Mouse (Mus musculus): ENCODE data around the gene Krtap5-3. TPM values are rescaled to one million over a fixed set of nuclear protein-coding genes. Genes with fewer than 3 reads are reported as not detected.
"Not testable (repeated sequence)": the region's sequence is repeated elsewhere in the genome, so short reads cannot be mapped to it uniquely, and the experiment has no call there.

Krtap5-3 gene
- polyA plus RNA-seq, 1 experiment from 2014 or later, result not detected

GRCm38 (mm10) chr7:142188156-142188555 is 13.0 kb upstream of the Krtap5-3 start:
- H3K9ac ChIP-seq (ENCODE audit: low read depth, low read length), result no peak overlapping the region
- H3K9me3 ChIP-seq (ENCODE audit: control insufficient read depth, low read length), result no peaks in the 10 kb centered on the region
- H3K27me3 ChIP-seq (replicated peaks; ENCODE audit: control insufficient read depth, insufficient read depth, low read length), result no peaks in the 10 kb centered on the region
- H3K4me3 ChIP-seq (ENCODE audit: low read length), result no peak overlapping the region
- H3K4me2 ChIP-seq (ENCODE audit: low read depth, low read length), result no peak overlapping the region
- no peaks in the 10 kb centered on the region for H3K4me1 ChIP-seq (ENCODE audit: control insufficient read depth, insufficient read depth, low read length)
- 70% methylated on average over 2 of the region's 2 CpGs for WGBS
- H3K36me3 ChIP-seq (ENCODE audit: control insufficient read depth, insufficient read depth, low read length), result no peaks in the 10 kb centered on the region
- ATAC-seq, result no peak
- H3K27ac ChIP-seq (ENCODE audit: low read length), result no peak overlapping the region

GRCm38 (mm10) chr7:142190289-142190688 is 10.9 kb upstream of the Krtap5-3 start, which contains the start of gene Gm10153:
Gm10153 (minus strand) TSS chr7:142190389.
- ATAC-seq, result no peak
- 39% methylated on average over 2 of the region's 2 CpGs for WGBS
- no peak within 1 kb of the TSS for H3K4me3 ChIP-seq (ENCODE audit: low read length)

GRCm38 (mm10) chr7:142198748-142199147 is 2.4 kb upstream of the Krtap5-3 start:
- H3K27me3 ChIP-seq (replicated peaks; ENCODE audit: control insufficient read depth, insufficient read depth, low read length), result peaks cover 2% of the 10 kb centered on the region; the same call in 1 of the 2 replicates
- H3K9me3 ChIP-seq (ENCODE audit: control insufficient read depth, low read length), result no peaks in the 10 kb centered on the region; the same call in 1 of the 2 replicates
- no peak overlapping the region for H3K27ac ChIP-seq (ENCODE audit: low read length)
- ATAC-seq, result no peak
- H3K4me2 ChIP-seq (ENCODE audit: low read depth, low read length), result no peak overlapping the region
- H3K9ac ChIP-seq (ENCODE audit: low read depth, low read length), result no peak overlapping the region
- WGBS, result 78% methylated on average over 2 of the region's 2 CpGs
- no peaks in the 10 kb centered on the region for H3K4me1 ChIP-seq (ENCODE audit: control insufficient read depth, insufficient read depth, low read length)
- no peak overlapping the region for H3K4me3 ChIP-seq (ENCODE audit: low read length)
- H3K36me3 ChIP-seq (ENCODE audit: control insufficient read depth, insufficient read depth, low read length), result no peaks in the 10 kb centered on the region

More at GRCm38 (mm10) chr7:142190289-142190688, 10.9 kb upstream of the Krtap5-3 start, which contains the start of gene Gm10153:
- Histone ChIP-seq H3K9ac (ENCODE audit: low read depth, low read length) (no peak within 1 kb of the TSS), H3K4me1 (ENCODE audit: control insufficient read depth, insufficient read depth, low read length) (no peaks in the 10 kb centered on the region), H3K9me3 (ENCODE audit: control insufficient read depth, low read length) (no peaks in the 10 kb centered on the region; the same call in 1 of the 2 replicates), H3K27me3 (replicated peaks; ENCODE audit: control insufficient read depth, insufficient read depth, low read length) (no peaks in the 10 kb centered on the region), H3K36me3 (ENCODE audit: control insufficient read depth, insufficient read depth, low read length) (no peaks in the 10 kb centered on the region), H3K27ac (ENCODE audit: low read length) (no peak within 1 kb of the TSS), H3K4me2 (ENCODE audit: low read depth, low read length) (no peak within 1 kb of the TSS)

- Histone ChIP-seq H3K4me3 (ENCODE audit: low read length) (no peak overlapping the region), H3K27ac (ENCODE audit: low read length) (no peak overlapping the region), H3K9ac (ENCODE audit: low read depth, low read length) (no peak overlapping the region), H3K9me3 (ENCODE audit: control insufficient read depth, low read length) (no peaks in the 10 kb centered on the region; the same call in 1 of the 2 replicates), H3K4me2 (ENCODE audit: low read depth, low read length) (no peak overlapping the region), H3K27me3 (replicated peaks; ENCODE audit: control insufficient read depth, insufficient read depth, low read length) (peaks cover 2% of the 10 kb centered on the region; the same call in 1 of the 2 replicates), H3K4me1 (ENCODE audit: control insufficient read depth, insufficient read depth, low read length) (no peaks in the 10 kb centered on the region), H3K36me3 (ENCODE audit: control insufficient read depth, insufficient read depth, low read length) (no peaks in the 10 kb centered on the region)
- ATAC-seq, result peak; percentile 90
Observed at GRCm38 (mm10) chr7:142205488-142205887, 4.3 kb downstream of the Krtap5-3 start.

- not testable (repeated sequence) for H3K4me3 ChIP-seq (ENCODE audit: low read length); H3K36me3 ChIP-seq (ENCODE audit: control insufficient read depth, insufficient read depth, low read length); H3K27ac ChIP-seq (ENCODE audit: low read length); H3K9ac ChIP-seq (ENCODE audit: low read depth, low read length); H3K9me3 ChIP-seq (ENCODE audit: control insufficient read depth, low read length); H3K4me2 ChIP-seq (ENCODE audit: low read depth, low read length); H3K27me3 ChIP-seq (replicated peaks; ENCODE audit: control insufficient read depth, insufficient read depth, low read length); H3K4me1 ChIP-seq (ENCODE audit: control insufficient read depth, insufficient read depth, low read length); ATAC-seq
- 86% methylated on average over 5 of the region's 5 CpGs for WGBS
Observed at GRCm38 (mm10) chr7:142206891-142207290, 5.7 kb downstream of the Krtap5-3 start.

GRCm38 (mm10) chr7:142211559-142211958 is 10.4 kb downstream of the Krtap5-3 start, which contains the start of gene Gm7579:
Gm7579 (plus strand) TSS chr7:142211859.
- 68% methylated on average over 1 of the region's 1 CpGs for WGBS
- H3K9ac ChIP-seq (ENCODE audit: low read depth, low read length), result no peak within 1 kb of the TSS
- H3K4me1 ChIP-seq (ENCODE audit: control insufficient read depth, insufficient read depth, low read length), result no peaks in the 10 kb centered on the region
- H3K27ac ChIP-seq (ENCODE audit: low read length), result no peak within 1 kb of the TSS
- H3K4me3 ChIP-seq (ENCODE audit: low read length), result no peak within 1 kb of the TSS
- no peaks in the 10 kb centered on the region for H3K27me3 ChIP-seq (replicated peaks; ENCODE audit: control insufficient read depth, insufficient read depth, low read length)
- no peak within 1 kb of the TSS for H3K4me2 ChIP-seq (ENCODE audit: low read depth, low read length)
- no peaks in the 10 kb centered on the region; the same call in 1 of the 2 replicates for H3K9me3 ChIP-seq (ENCODE audit: control insufficient read depth, low read length)
- no peaks in the 10 kb centered on the region for H3K36me3 ChIP-seq (ENCODE audit: control insufficient read depth, insufficient read depth, low read length)
- ATAC-seq, result no peak

GRCm38 (mm10) chr7:142212136-142212535 is 11.0 kb downstream of the Krtap5-3 start:
- H3K4me1 ChIP-seq (ENCODE audit: control insufficient read depth, insufficient read depth, low read length); H3K27me3 ChIP-seq (replicated peaks; ENCODE audit: control insufficient read depth, insufficient read depth, low read length); H3K9ac ChIP-seq (ENCODE audit: low read depth, low read length); H3K4me2 ChIP-seq (ENCODE audit: low read depth, low read length); H3K9me3 ChIP-seq (ENCODE audit: control insufficient read depth, low read length); H3K36me3 ChIP-seq (ENCODE audit: control insufficient read depth, insufficient read depth, low read length); H3K27ac ChIP-seq (ENCODE audit: low read length); H3K4me3 ChIP-seq (ENCODE audit: low read length); ATAC-seq: not testable (repeated sequence)
- 58% methylated on average over 1 of the region's 1 CpGs for WGBS

GRCm38 (mm10) chr7:142224518-142224917 is 23.4 kb downstream of the Krtap5-3 start:
- H3K4me2 ChIP-seq (ENCODE audit: low read depth, low read length), result no peak overlapping the region
- H3K9me3 ChIP-seq (ENCODE audit: control insufficient read depth, low read length), result no peaks in the 10 kb centered on the region
- H3K27ac ChIP-seq (ENCODE audit: low read length), result no peak overlapping the region
- 34% methylated on average over 2 of the region's 2 CpGs for WGBS
- H3K27me3 ChIP-seq (replicated peaks; ENCODE audit: control insufficient read depth, insufficient read depth, low read length), result no peaks in the 10 kb centered on the region
- H3K9ac ChIP-seq (ENCODE audit: low read depth, low read length), result no peak overlapping the region
- no peaks in the 10 kb centered on the region for H3K4me1 ChIP-seq (ENCODE audit: control insufficient read depth, insufficient read depth, low read length)
- ATAC-seq, result no peak
- no peaks in the 10 kb centered on the region for H3K36me3 ChIP-seq (ENCODE audit: control insufficient read depth, insufficient read depth, low read length)
- H3K4me3 ChIP-seq (ENCODE audit: low read length), result no peak overlapping the region

- H3K27ac ChIP-seq (ENCODE audit: low read length); H3K36me3 ChIP-seq (ENCODE audit: control insufficient read depth, insufficient read depth, low read length); H3K4me2 ChIP-seq (ENCODE audit: low read depth, low read length); H3K27me3 ChIP-seq (replicated peaks; ENCODE audit: control insufficient read depth, insufficient read depth, low read length); H3K4me1 ChIP-seq (ENCODE audit: control insufficient read depth, insufficient read depth, low read length); H3K9me3 ChIP-seq (ENCODE audit: control insufficient read depth, low read length); H3K9ac ChIP-seq (ENCODE audit: low read depth, low read length); ATAC-seq; H3K4me3 ChIP-seq (ENCODE audit: low read length): not testable (repeated sequence)
- 54% methylated on average over 3 of the region's 3 CpGs for WGBS
Observed at GRCm38 (mm10) chr7:142229871-142230270, 28.7 kb downstream of the Krtap5-3 start, which contains the start of gene Krtap5-5. Krtap5-5 (minus strand) TSS chr7:142229971.

GRCm38 (mm10) chr7:142231540-142231939 is 30.4 kb downstream of the Krtap5-3 start:
- no peak for ATAC-seq

More at GRCm38 (mm10) chr7:142231540-142231939, 30.4 kb downstream of the Krtap5-3 start:
- WGBS, result 39% methylated on average over 1 of the region's 1 CpGs
- Histone ChIP-seq H3K27me3 (replicated peaks; ENCODE audit: control insufficient read depth, insufficient read depth, low read length) (no peaks in the 10 kb centered on the region), H3K4me3 (ENCODE audit: low read length) (no peak overlapping the region), H3K27ac (ENCODE audit: low read length) (no peak overlapping the region), H3K9ac (ENCODE audit: low read depth, low read length) (no peak overlapping the region), H3K4me1 (ENCODE audit: control insufficient read depth, insufficient read depth, low read length) (no peaks in the 10 kb centered on the region), H3K36me3 (ENCODE audit: control insufficient read depth, insufficient read depth, low read length) (no peaks in the 10 kb centered on the region), H3K9me3 (ENCODE audit: control insufficient read depth, low read length) (no peaks in the 10 kb centered on the region), H3K4me2 (ENCODE audit: low read depth, low read length) (no peak overlapping the region)

Measured in intestine, embryonic 16.5 days (tissue).